Mouse (Mus musculus): Measurements from ENCODE around the gene Sptbn4. TPM values are rescaled to one million over a fixed set of nuclear protein-coding genes. Genes with fewer than 3 reads are reported as not detected.
A peak's percentile ranks its signal among the peaks of the same experiment; 100 is the strongest.

Gene Sptbn4
- polyA plus RNA-seq, 1 experiment = 171 TPM

GRCm38 (mm10) chr7:27480506-27480905, 33.0 kb upstream of the Sptbn4 start:
- no peak for TF ChIP-seq POLR2A (IDR thresholded peaks at IDR 0.05; ENCODE audit: borderline replicate concordance, insufficient read depth, low read length)
- TF ChIP-seq CTCF (IDR thresholded peaks at IDR 0.05; ENCODE audit: borderline replicate concordance, insufficient read depth, low read depth, low read length) = no peak
- 85% methylated on average over 3 of the region's 3 CpGs for WGBS
- no peak for DNase-seq
- H3K4me1 ChIP-seq (ENCODE audit: control insufficient read depth, insufficient read depth, low read length) = no peaks in the 10 kb centered on the region; the same call in 1 of the 2 replicates
- no peak overlapping the region; the same call in 1 of the 2 replicates for H3K27ac ChIP-seq (ENCODE audit: insufficient read depth, low read length)
- H3K27me3 ChIP-seq (ENCODE audit: control insufficient read depth, insufficient read depth, low read length) = no peaks in the 10 kb centered on the region
- no peak overlapping the region for H3K4me3 ChIP-seq (replicated peaks; ENCODE audit: insufficient read depth, low read depth, low read length)

- Histone ChIP-seq H3K27ac (ENCODE audit: insufficient read depth, low read length) (no peak overlapping the region), H3K4me3 (replicated peaks; ENCODE audit: insufficient read depth, low read depth, low read length) (no peak overlapping the region), H3K27me3 (ENCODE audit: control insufficient read depth, insufficient read depth, low read length) (no peaks in the 10 kb centered on the region), H3K4me1 (ENCODE audit: control insufficient read depth, insufficient read depth, low read length) (no peaks in the 10 kb centered on the region; the same call in 1 of the 2 replicates)
- 88% methylated on average over 1 of the region's 1 CpGs for WGBS
- no peak for DNase-seq
- TF ChIP-seq POLR2A (IDR thresholded peaks at IDR 0.05; ENCODE audit: borderline replicate concordance, insufficient read depth, low read length) (no peak), CTCF (IDR thresholded peaks at IDR 0.05; ENCODE audit: borderline replicate concordance, insufficient read depth, low read depth, low read length) (no peak)
Measured at GRCm38 (mm10) chr7:27479750-27480149, 32.3 kb upstream of the Sptbn4 start.

GRCm38 (mm10) chr7:27478561-27478960, 31.1 kb upstream of the Sptbn4 start:
- Histone ChIP-seq H3K27me3 (ENCODE audit: control insufficient read depth, insufficient read depth, low read length) (no peaks in the 10 kb centered on the region), H3K4me3 (replicated peaks; ENCODE audit: insufficient read depth, low read depth, low read length) (no peak overlapping the region), H3K27ac (ENCODE audit: insufficient read depth, low read length) (no peak overlapping the region), H3K4me1 (ENCODE audit: control insufficient read depth, insufficient read depth, low read length) (no peaks in the 10 kb centered on the region; the same call in 1 of the 2 replicates)
- TF ChIP-seq CTCF (IDR thresholded peaks at IDR 0.05; ENCODE audit: borderline replicate concordance, insufficient read depth, low read depth, low read length) (no peak), POLR2A (IDR thresholded peaks at IDR 0.05; ENCODE audit: borderline replicate concordance, insufficient read depth, low read length) (no peak)
- WGBS = 78% methylated on average over 7 of the region's 7 CpGs
- DNase-seq = no peak

GRCm38 (mm10) chr7:27476098-27476635, 28.7 kb upstream of the Sptbn4 start:
- WGBS = 84% methylated on average over 14 of the region's 14 CpGs
- H3K4me1 ChIP-seq (ENCODE audit: control insufficient read depth, insufficient read depth, low read length) = no peaks in the 10 kb centered on the region; the same call in 1 of the 2 replicates
- no peak overlapping the region for H3K27ac ChIP-seq (ENCODE audit: insufficient read depth, low read length)
- no peak for DNase-seq
- no peak overlapping the region for H3K4me3 ChIP-seq (replicated peaks; ENCODE audit: insufficient read depth, low read depth, low read length)
- TF ChIP-seq CTCF (IDR thresholded peaks at IDR 0.05; ENCODE audit: borderline replicate concordance, insufficient read depth, low read depth, low read length) = no peak
- no peak for TF ChIP-seq POLR2A (IDR thresholded peaks at IDR 0.05; ENCODE audit: borderline replicate concordance, insufficient read depth, low read length)
- no peaks in the 10 kb centered on the region for H3K27me3 ChIP-seq (ENCODE audit: control insufficient read depth, insufficient read depth, low read length)

- no peak for DNase-seq
- TF ChIP-seq POLR2A (IDR thresholded peaks at IDR 0.05; ENCODE audit: borderline replicate concordance, insufficient read depth, low read length) (no peak), CTCF (IDR thresholded peaks at IDR 0.05; ENCODE audit: borderline replicate concordance, insufficient read depth, low read depth, low read length) (no peak)
- Histone ChIP-seq H3K4me1 (ENCODE audit: control insufficient read depth, insufficient read depth, low read length) (no peaks in the 10 kb centered on the region; the same call in 1 of the 2 replicates), H3K27me3 (ENCODE audit: control insufficient read depth, insufficient read depth, low read length) (no peaks in the 10 kb centered on the region), H3K27ac (ENCODE audit: insufficient read depth, low read length) (no peak overlapping the region; the same call in 1 of the 2 replicates), H3K4me3 (replicated peaks; ENCODE audit: insufficient read depth, low read depth, low read length) (no peak overlapping the region)
- 92% methylated on average over 2 of the region's 2 CpGs for WGBS
Measured at GRCm38 (mm10) chr7:27475596-27475995, 28.1 kb upstream of the Sptbn4 start.

- 1% methylated on average over 23 of the region's 23 CpGs for WGBS
- TF ChIP-seq POLR2A (IDR thresholded peaks at IDR 0.05; ENCODE audit: borderline replicate concordance, insufficient read depth, low read length) (0 out of 2 replicates have a peak, but pooled peaks have one; percentile 24), CTCF (IDR thresholded peaks at IDR 0.05; ENCODE audit: borderline replicate concordance, insufficient read depth, low read depth, low read length) (peak; percentile 72; the same call in 1 of the 2 replicates)
- Histone ChIP-seq H3K27me3 (ENCODE audit: control insufficient read depth, insufficient read depth, low read length) (no peaks in the 10 kb centered on the region), H3K4me3 (replicated peaks; ENCODE audit: insufficient read depth, low read depth, low read length) (peak overlapping the region; percentile 96), H3K4me1 (ENCODE audit: control insufficient read depth, insufficient read depth, low read length) (no peaks in the 10 kb centered on the region; the same call in 1 of the 2 replicates), H3K27ac (ENCODE audit: insufficient read depth, low read length) (peak overlapping the region; percentile 47; the same call in 1 of the 2 replicates)
- peak; percentile 96 to 99 for DNase-seq
Measured at GRCm38 (mm10) chr7:27474490-27474954, 27.0 kb upstream of the Sptbn4 start.

- Histone ChIP-seq H3K4me3 (replicated peaks; ENCODE audit: insufficient read depth, low read depth, low read length) (peak overlapping the region; percentile 96), H3K27ac (ENCODE audit: insufficient read depth, low read length) (peak overlapping the region; percentile 47), H3K4me1 (ENCODE audit: control insufficient read depth, insufficient read depth, low read length) (no peaks in the 10 kb centered on the region; the same call in 1 of the 2 replicates), H3K27me3 (ENCODE audit: control insufficient read depth, insufficient read depth, low read length) (no peaks in the 10 kb centered on the region)
- TF ChIP-seq POLR2A (IDR thresholded peaks at IDR 0.05; ENCODE audit: borderline replicate concordance, insufficient read depth, low read length) (no peak), CTCF (IDR thresholded peaks at IDR 0.05; ENCODE audit: borderline replicate concordance, insufficient read depth, low read depth, low read length) (no peak)
- under 1% methylated on average over 34 of the region's 34 CpGs for WGBS
- DNase-seq = no peak
Measured at GRCm38 (mm10) chr7:27473835-27474489, 26.5 kb upstream of the Sptbn4 start.
